Mouse (Mus musculus): ENCODE measurements around the gene Tspan18. TPM values are rescaled to one million over a fixed set of nuclear protein-coding genes. Genes with fewer than 3 reads are reported as not detected.

Gene Tspan18
- polyA plus RNA-seq, 1 experiment from 2014 or later = 54.1 TPM

DNA sequence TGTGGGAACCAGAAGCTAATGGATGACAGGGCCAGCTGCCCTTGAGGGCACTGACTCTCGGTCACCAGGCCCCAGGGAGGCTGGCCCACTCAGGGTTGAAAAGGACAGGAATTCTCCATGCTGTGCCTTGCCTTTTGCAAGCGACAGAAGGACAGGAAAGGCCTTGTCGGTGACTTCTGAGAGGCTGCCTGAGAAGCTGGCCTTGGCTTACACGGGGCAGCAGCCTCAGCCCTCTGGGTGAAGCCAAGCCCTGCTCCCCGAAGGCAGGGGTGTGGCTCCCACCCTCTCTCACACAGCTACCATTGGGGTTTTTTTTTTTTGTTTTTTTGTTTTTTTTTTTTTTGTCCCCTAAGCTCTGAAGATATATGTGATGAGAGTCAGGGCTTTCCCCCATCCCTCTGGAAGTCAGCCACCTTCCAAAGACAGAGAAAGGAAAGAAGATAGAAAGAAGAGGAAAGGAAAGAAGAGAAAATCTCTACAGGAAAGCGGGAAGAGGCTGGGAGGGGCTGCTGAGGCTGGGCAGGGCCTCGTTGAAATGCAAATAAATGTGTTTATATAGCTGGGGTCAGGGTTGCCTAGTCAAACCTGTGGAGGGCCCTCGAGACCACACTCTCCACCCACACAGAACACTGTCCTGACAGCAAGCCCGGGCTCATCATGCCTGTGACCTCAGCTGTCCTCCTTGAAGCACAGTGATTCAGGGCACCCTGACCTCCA, 143.4 kb downstream of the Tspan18 start:
- H3K4me1 ChIP-seq (replicated peaks; ENCODE audit: control insufficient read depth, insufficient read depth, low read length) = peaks cover 26% of the 10 kb centered on the region; the same call in 1 of the 2 replicates

DNA sequence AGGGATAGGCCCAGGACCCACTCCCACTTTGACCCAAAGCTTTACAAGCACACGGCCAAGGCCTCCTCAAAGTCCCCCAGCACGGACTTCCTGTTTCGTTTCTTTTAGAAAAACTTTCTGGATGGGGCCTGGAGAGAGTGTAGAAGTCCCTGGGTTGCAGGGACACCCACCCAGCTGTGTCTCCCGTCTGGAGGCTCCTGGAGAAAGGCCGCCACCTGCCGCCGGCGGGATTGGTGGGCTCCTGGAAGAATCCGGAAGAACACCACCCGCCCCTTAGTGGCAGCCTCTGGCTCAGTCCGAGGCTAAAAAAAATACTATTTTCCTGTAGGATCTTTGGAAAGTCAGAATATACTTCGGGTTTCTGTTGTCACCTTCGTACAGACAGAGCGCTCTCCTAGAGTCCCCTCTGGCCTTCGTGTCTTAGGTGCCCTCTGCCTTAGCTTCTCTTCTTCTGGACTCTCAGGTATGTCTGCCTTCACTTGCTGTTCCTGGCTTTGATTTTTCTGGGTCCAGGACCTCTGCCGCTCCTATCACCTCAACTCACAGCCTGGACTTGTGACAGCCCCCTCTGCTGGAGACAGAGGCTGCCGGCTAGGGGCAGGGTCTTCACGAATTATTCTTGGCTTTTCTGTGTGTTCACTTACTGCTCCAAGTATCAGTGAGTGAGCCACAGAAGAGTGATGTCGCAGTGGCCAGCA, 145.4 kb downstream of the Tspan18 start:
- no peaks in the 10 kb centered on the region for H3K36me3 ChIP-seq (ENCODE audit: control insufficient read depth, insufficient read depth, low read length)
- peaks cover 24% of the 10 kb centered on the region; the same call in 1 of the 2 replicates for H3K4me1 ChIP-seq (replicated peaks; ENCODE audit: control insufficient read depth, insufficient read depth, low read length)
- no peaks in the 10 kb centered on the region for H3K9me3 ChIP-seq (ENCODE audit: control insufficient read depth, low read length)
- peak overlapping the region; percentile 93 for H3K4me2 ChIP-seq (ENCODE audit: low read depth, low read length, severe bottlenecking)
- H3K27ac ChIP-seq (ENCODE audit: low read depth, low read length) = peak overlapping the region; percentile 84
- ATAC-seq (replicated peaks; ENCODE audit: low FRiP score) (no peak), DNase-seq (ENCODE audit: low spot score) (peak; percentile 78)
- peak overlapping the region; percentile 95 for H3K9ac ChIP-seq (ENCODE audit: low read length)
- peak overlapping the region; percentile 85 for H3K4me3 ChIP-seq (ENCODE audit: low read depth, low read length)
- WGBS = 6% methylated on average over 19 of the region's 19 CpGs
- no peaks in the 10 kb centered on the region; the same call in 1 of the 2 replicates for H3K27me3 ChIP-seq (ENCODE audit: control insufficient read depth, insufficient read depth, low read length)

More for the DNA sequence above, 143.4 kb downstream of the Tspan18 start:
- no peaks in the 10 kb centered on the region for H3K36me3 ChIP-seq (ENCODE audit: control insufficient read depth, insufficient read depth, low read length)
- no peak for ATAC-seq (replicated peaks; ENCODE audit: low FRiP score)
- 21% methylated on average over 9 of the region's 9 CpGs for WGBS
- H3K4me2 ChIP-seq (ENCODE audit: low read depth, low read length, severe bottlenecking) = peak overlapping the region; percentile 33
- 0 out of 2 replicates have a peak overlapping the region, but pooled peaks have one; percentile 3 for H3K4me3 ChIP-seq (ENCODE audit: low read depth, low read length)
- H3K27me3 ChIP-seq (ENCODE audit: control insufficient read depth, insufficient read depth, low read length) = no peaks in the 10 kb centered on the region; the same call in 1 of the 2 replicates
- no peaks in the 10 kb centered on the region for H3K9me3 ChIP-seq (ENCODE audit: control insufficient read depth, low read length)
- H3K27ac ChIP-seq (ENCODE audit: low read depth, low read length) = no peak overlapping the region
- no peak for DNase-seq (ENCODE audit: low spot score)
- H3K9ac ChIP-seq (ENCODE audit: low read length) = no peak overlapping the region; the same call in 1 of the 2 replicates

DNA sequence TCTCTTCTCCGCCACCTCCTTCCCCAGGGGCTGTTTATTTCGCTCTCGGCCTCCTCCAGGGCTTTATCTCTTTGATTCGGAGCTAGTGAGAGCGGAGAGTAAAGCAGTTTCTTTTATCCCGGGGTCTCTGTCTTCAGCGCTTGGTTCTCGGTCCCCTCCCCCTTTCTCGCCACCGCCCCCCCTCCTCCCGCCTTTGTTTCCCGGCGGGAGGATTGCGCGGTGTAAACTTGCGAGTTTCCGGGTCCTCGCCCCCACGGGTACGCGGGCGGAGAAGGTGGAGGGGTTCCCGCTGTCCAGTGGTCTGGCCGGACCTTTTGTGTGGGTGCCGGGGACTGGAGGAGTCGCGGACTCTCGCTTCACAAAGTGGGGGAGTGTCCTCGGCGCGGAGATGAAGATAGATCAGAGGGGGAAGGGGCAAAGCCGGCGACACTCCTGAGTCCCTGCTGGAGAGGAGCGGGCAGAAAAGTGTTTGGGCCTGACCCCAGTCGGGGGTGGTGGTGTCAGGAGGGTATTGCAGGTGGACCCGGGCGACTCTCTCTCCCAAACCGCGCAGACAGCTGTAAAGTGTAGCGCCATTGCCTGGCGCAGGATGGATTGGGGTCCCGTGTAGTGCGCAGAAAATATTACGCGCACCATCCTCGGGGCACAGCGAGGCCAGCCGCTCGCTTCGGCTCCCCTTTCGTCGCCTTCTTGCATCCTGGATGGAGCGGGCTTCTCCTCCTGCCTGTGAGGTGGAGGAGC, 146.1 kb downstream of the Tspan18 start:
- H3K4me3 ChIP-seq (ENCODE audit: low read depth, low read length) = peak overlapping the region; percentile 85
- under 1% methylated on average over 53 of the region's 53 CpGs for WGBS
- DNase-seq (ENCODE audit: low spot score) (peak; percentile 76), ATAC-seq (replicated peaks; ENCODE audit: low FRiP score) (peak; percentile 12; the same call in 1 of the 2 replicates)
- no peaks in the 10 kb centered on the region for H3K36me3 ChIP-seq (ENCODE audit: control insufficient read depth, insufficient read depth, low read length)
- no peaks in the 10 kb centered on the region for H3K9me3 ChIP-seq (ENCODE audit: control insufficient read depth, low read length)
- H3K4me1 ChIP-seq (replicated peaks; ENCODE audit: control insufficient read depth, insufficient read depth, low read length) = peaks cover 24% of the 10 kb centered on the region; the same call in 1 of the 2 replicates
- H3K4me2 ChIP-seq (ENCODE audit: low read depth, low read length, severe bottlenecking) = peak overlapping the region; percentile 93
- H3K9ac ChIP-seq (ENCODE audit: low read length) = peak overlapping the region; percentile 95
- no peaks in the 10 kb centered on the region; the same call in 1 of the 2 replicates for H3K27me3 ChIP-seq (ENCODE audit: control insufficient read depth, insufficient read depth, low read length)
- peak overlapping the region; percentile 84 for H3K27ac ChIP-seq (ENCODE audit: low read depth, low read length)

DNA sequence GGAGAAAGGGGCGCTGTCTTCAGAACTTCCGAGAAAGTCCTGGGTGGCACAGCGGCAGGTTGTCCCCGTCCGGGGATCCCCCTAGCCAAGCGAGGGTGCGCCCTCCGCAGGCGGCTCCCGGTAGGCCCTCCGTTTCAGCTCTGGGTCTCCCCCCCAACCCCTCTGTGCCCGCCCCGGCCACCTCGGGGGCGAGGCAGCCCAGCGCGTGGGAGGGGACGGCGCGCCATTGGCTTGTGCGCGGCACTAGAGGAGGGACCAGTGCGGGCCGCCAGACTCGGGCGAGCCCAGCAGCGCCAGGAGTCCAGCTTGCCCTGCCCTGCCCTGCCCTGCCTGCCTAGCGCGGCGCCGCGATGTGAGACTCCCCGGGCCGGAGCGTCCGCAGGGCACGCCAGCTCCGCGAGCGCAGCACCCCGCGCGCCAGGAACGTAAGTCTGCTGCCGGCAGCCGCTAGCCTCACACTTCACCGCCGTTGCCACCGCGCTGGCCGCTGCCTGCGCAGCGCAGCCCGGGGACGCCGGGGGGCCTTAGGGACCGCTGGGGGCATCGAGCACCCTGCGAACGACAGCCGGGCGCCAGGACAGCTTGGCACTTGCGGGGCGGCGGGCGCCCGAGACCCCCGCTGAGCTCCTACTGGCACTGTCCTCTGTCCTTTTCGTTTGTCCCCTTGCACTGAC, 146.8 kb downstream of the Tspan18 start, which contains the start of gene Trp53i11:
Gene Trp53i11, plus strand, starts transcription at position 226 of the 674 bp plus-strand sequence.
- under 1% methylated on average over 61 of the region's 69 CpGs for WGBS
- H3K4me2 ChIP-seq (ENCODE audit: low read depth, low read length, severe bottlenecking) = peak within 1 kb of the TSS; percentile 93
- no peaks in the 10 kb centered on the region; the same call in 1 of the 2 replicates for H3K27me3 ChIP-seq (ENCODE audit: control insufficient read depth, insufficient read depth, low read length)
- ATAC-seq (replicated peaks; ENCODE audit: low FRiP score) (peak; percentile 91), DNase-seq (ENCODE audit: low spot score) (peak; percentile 93)
- peak within 1 kb of the TSS; percentile 95 for H3K9ac ChIP-seq (ENCODE audit: low read length)
- H3K27ac ChIP-seq (ENCODE audit: low read depth, low read length) = peak within 1 kb of the TSS; percentile 84
- H3K4me1 ChIP-seq (replicated peaks; ENCODE audit: control insufficient read depth, insufficient read depth, low read length) = peaks cover 21% of the 10 kb centered on the region; the same call in 1 of the 2 replicates
- H3K36me3 ChIP-seq (ENCODE audit: control insufficient read depth, insufficient read depth, low read length) = no peaks in the 10 kb centered on the region
- H3K4me3 ChIP-seq (ENCODE audit: low read depth, low read length) = peak within 1 kb of the TSS; percentile 85
- no peaks in the 10 kb centered on the region for H3K9me3 ChIP-seq (ENCODE audit: control insufficient read depth, low read length)

DNA sequence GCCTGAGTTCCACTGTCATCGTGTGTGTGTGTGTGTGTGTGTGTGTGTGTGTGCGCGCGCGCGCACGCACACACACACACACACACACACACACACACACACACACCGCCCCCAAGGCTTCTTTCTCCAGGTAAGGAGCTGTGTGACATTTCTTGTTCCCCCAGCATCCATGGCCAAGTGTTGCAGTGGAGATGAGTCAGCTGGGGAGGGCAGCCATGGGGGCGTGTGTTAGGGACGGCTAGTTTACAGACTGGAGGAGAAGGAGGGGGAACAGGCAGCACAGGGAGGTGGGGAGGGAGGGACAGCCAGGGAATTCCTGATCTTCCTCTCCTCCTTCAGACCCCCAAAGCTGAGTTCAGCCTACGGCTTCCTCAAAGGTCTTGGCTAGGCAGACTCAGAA, 151.4 kb downstream of the Tspan18 start:
- Histone ChIP-seq H3K27ac (ENCODE audit: low read depth, low read length) (no peak overlapping the region), H3K9ac (ENCODE audit: low read length) (no peak overlapping the region), H3K36me3 (ENCODE audit: control insufficient read depth, insufficient read depth, low read length) (no peaks in the 10 kb centered on the region), H3K4me3 (ENCODE audit: low read depth, low read length) (no peak overlapping the region), H3K4me2 (ENCODE audit: low read depth, low read length, severe bottlenecking) (no peak overlapping the region), H3K27me3 (ENCODE audit: control insufficient read depth, insufficient read depth, low read length) (peaks cover 14% of the 10 kb centered on the region), H3K9me3 (ENCODE audit: control insufficient read depth, low read length) (no peaks in the 10 kb centered on the region), H3K4me1 (replicated peaks; ENCODE audit: control insufficient read depth, insufficient read depth, low read length) (peaks cover 19% of the 10 kb centered on the region; the same call in 1 of the 2 replicates)
- 77% methylated on average over 9 of the region's 11 CpGs for WGBS
- no peak for ATAC-seq (replicated peaks; ENCODE audit: low FRiP score)
- peak; percentile 42 for DNase-seq (ENCODE audit: low spot score)

DNA sequence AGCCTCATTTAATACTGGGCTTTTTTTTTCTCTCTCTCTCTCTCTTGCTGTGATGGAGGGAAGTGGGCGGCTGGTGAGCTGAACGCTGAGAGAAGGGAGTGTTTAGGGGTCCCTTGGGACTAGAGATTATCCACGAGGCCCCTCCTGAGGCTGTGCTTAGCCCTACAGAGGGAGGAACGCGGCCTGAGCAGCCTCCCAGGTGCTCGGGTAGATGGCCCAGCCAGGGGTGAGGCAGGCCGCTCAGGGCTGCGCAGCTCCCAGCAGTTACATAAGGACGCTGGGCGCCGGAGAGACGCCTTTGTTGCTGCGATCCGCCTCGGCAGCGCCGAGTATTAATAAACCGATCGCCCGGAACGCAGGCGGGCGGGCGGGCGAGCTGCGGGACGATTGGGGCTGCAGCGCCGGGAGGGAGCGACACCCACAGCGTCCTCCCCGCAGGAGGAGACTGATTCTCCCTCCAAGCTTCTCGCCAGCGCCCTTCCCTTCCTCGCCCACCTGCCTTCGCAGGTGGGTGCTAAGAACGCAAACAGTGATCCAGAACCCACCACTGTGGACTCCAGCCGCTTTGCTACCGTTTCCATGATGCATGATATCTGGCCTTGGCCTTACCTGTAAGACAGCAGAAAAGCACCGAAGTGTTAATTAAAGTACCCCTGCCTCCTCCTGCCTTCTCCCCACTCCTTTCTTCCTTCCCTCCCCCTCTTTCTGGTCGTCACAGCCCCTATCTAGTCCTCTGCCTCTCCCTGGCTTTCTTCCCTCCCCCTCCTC, 154.0 kb downstream of the Tspan18 start:
- Histone ChIP-seq H3K4me3 (ENCODE audit: low read depth, low read length) (peak overlapping the region; percentile 24), H3K36me3 (ENCODE audit: control insufficient read depth, insufficient read depth, low read length) (no peaks in the 10 kb centered on the region), H3K27ac (ENCODE audit: low read depth, low read length) (no peak overlapping the region; the same call in 1 of the 2 replicates), H3K4me2 (ENCODE audit: low read depth, low read length, severe bottlenecking) (peak overlapping the region; percentile 59), H3K9me3 (ENCODE audit: control insufficient read depth, low read length) (no peaks in the 10 kb centered on the region), H3K4me1 (replicated peaks; ENCODE audit: control insufficient read depth, insufficient read depth, low read length) (peaks cover 35% of the 10 kb centered on the region; the same call in 1 of the 2 replicates), H3K9ac (ENCODE audit: low read length) (peak overlapping the region; percentile 50), H3K27me3 (ENCODE audit: control insufficient read depth, insufficient read depth, low read length) (peaks cover 14% of the 10 kb centered on the region)
- ATAC-seq (replicated peaks; ENCODE audit: low FRiP score) = no peak
- DNase-seq (ENCODE audit: low spot score) = no peak
- 2% methylated on average over 41 of the region's 41 CpGs for WGBS

DNA sequence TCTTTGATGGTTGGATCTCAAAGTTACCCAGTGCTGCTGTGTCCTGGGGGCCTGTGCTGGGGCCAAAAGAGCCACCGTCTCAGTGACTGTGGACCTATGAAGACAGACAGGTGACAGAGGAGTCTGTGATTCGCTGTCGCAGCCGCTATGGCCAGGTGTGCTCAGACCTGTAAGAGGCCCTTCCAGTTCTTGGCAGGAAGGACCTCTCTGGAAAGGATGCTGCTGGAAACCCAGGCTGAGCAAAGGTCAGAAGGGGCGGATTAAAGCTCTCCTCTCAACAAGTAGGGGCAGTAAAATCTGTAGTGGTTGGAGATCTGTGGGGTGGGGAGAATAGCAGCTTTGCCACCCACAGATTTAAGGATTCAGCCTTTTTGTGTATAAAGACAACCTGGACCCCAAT, 154.7 kb downstream of the Tspan18 start:
- DNase-seq (ENCODE audit: low spot score) (no peak), ATAC-seq (replicated peaks; ENCODE audit: low FRiP score) (no peak)
- H3K27ac ChIP-seq (ENCODE audit: low read depth, low read length) = no peak overlapping the region
- H3K4me1 ChIP-seq (replicated peaks; ENCODE audit: control insufficient read depth, insufficient read depth, low read length) = peaks cover 35% of the 10 kb centered on the region
- peak overlapping the region; percentile 59; the same call in 1 of the 2 replicates for H3K4me2 ChIP-seq (ENCODE audit: low read depth, low read length, severe bottlenecking)
- peak overlapping the region; percentile 50 for H3K9ac ChIP-seq (ENCODE audit: low read length)
- no peaks in the 10 kb centered on the region for H3K9me3 ChIP-seq (ENCODE audit: control insufficient read depth, low read length)
- no peaks in the 10 kb centered on the region for H3K36me3 ChIP-seq (ENCODE audit: control insufficient read depth, insufficient read depth, low read length)
- 44% methylated on average over 5 of the region's 5 CpGs for WGBS
- no peak overlapping the region; the same call in 1 of the 2 replicates for H3K4me3 ChIP-seq (ENCODE audit: low read depth, low read length)
- peaks cover 14% of the 10 kb centered on the region for H3K27me3 ChIP-seq (ENCODE audit: control insufficient read depth, insufficient read depth, low read length)

All from forebrain, embryonic 11.5 days (tissue).